Mouse (Mus musculus) MEL (cell line): ENCODE results near the gene Folr2.

Experiments
- CHD2 ChIP-seq: IDR thresholded peaks from 2 replicates; pipeline ENCODE4 v1.6.1; 2011; ENCODE audit warnings: low read length, improper control_type of control experiment
- E2F4 ChIP-seq: IDR thresholded peaks from 2 replicates; pipeline ENCODE4 v1.6.1; 2011; ENCODE audit warnings: low read depth, low read length, improper control_type of control experiment, borderline replicate concordance
- EP300 ChIP-seq, 2 experiments: IDR thresholded peaks; 2 replicates each; pipeline ENCODE4 v1.6.1; 2011; ENCODE audit warnings: improper control_type of control experiment in 2 of 2, low read length in 2 of 2, low read depth in 1 of 2, mild to moderate bottlenecking in 1 of 2
- MAZ ChIP-seq: IDR thresholded peaks from 2 replicates; pipeline ENCODE4 v1.6.1; 2012; ENCODE audit warnings: low read depth, mild to moderate bottlenecking, inconsistent platforms, low read length, improper control_type of control experiment
- MXI1 ChIP-seq: IDR thresholded peaks from 2 replicates; pipeline ENCODE4 v1.6.1; 2011; ENCODE audit warnings: mild to moderate bottlenecking, low read depth, low read length, improper control_type of control experiment
- NELFE ChIP-seq: IDR thresholded peaks from 2 replicates; pipeline ENCODE4 v1.6.1; 2011; ENCODE audit warnings: low read depth, low read length, improper control_type of control experiment
- POLR2A ChIP-seq, 2 experiments: IDR thresholded peaks; 2 replicates each; pipeline ENCODE4 v1.6.1; 2011 to 2012; ENCODE audit warnings: low read length in 2 of 2, mild to moderate bottlenecking in 2 of 2, control low read depth in 1 of 2, improper control_type of control experiment in 1 of 2, low read depth in 1 of 2, moderate library complexity in 1 of 2; ENCODE audit not compliant: control insufficient read depth in 1 of 2, insufficient read depth in 1 of 2, poor library complexity in 1 of 2
- POLR2AphosphoS2 ChIP-seq: IDR thresholded peaks from 2 replicates; pipeline ENCODE4 v1.6.1; 2011; ENCODE audit warnings: low read length, improper control_type of control experiment
- RAD21 ChIP-seq: IDR thresholded peaks from 2 replicates; pipeline ENCODE4 v1.6.1; 2011; ENCODE audit warnings: mild to moderate bottlenecking, low read depth, low read length, improper control_type of control experiment
- SIN3A ChIP-seq: IDR thresholded peaks from 2 replicates; pipeline ENCODE4 v1.6.1; 2012; ENCODE audit warnings: low read length, improper control_type of control experiment, inconsistent platforms
- USF2 ChIP-seq, 2 experiments: IDR thresholded peaks; 2 replicates each; pipeline ENCODE4 v1.6.1; 2011 to 2012; ENCODE audit warnings: improper control_type of control experiment in 2 of 2, low read length in 2 of 2, borderline replicate concordance in 1 of 2, inconsistent platforms in 1 of 2, low read depth in 1 of 2, mild to moderate bottlenecking in 1 of 2; ENCODE audit not compliant: insufficient read depth in 1 of 2
- ZC3H11A ChIP-seq: IDR thresholded peaks from 2 replicates; pipeline ENCODE4 v1.6.1; 2012; ENCODE audit warnings: low read depth, mild to moderate bottlenecking, inconsistent platforms, low read length, improper control_type of control experiment
- ZKSCAN1 ChIP-seq: IDR thresholded peaks from 2 replicates; pipeline ENCODE4 v1.6.1; 2012; ENCODE audit warnings: low read depth, mild to moderate bottlenecking, inconsistent platforms, low read length, improper control_type of control experiment, moderate library complexity

DNA sequence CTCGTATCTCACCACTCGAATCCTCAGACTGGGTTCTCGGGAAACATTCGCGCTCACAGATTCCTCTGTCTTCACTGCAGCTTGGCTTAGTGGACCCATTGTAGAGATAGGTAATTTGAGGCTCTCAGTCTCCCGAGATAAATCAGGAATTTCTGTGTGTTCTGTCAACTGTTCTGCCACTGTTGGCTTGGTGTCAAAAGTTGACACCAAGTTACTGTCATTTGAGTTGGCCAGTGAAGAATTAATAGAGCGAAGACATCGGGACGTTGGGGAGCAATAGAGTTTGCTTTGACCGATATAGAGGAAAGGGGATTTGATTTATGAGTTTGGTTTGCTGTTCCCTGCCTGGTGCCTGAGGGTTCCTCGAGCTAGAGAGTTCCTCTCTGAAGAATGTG is 49.3 kb upstream of the Folr2 start, which contains the start of gene Tomt:
- no peak for TF ChIP-seq ZKSCAN1
- no peak for TF ChIP-seq POLR2A (IDR thresholded peaks at IDR 0.05; ENCODE audit: control insufficient read depth in 1 of 2, insufficient read depth in 1 of 2, low read depth in 1 of 2, low read length in 2 of 2, poor library complexity in 1 of 2)
- TF ChIP-seq EP300 (IDR thresholded peaks at IDR 0.05; ENCODE audit: low read depth in 1 of 2, low read length in 2 of 2), result no peak
- TF ChIP-seq CHD2, result no peak
- TF ChIP-seq E2F4, result no peak
- no peak for TF ChIP-seq SIN3A
- TF ChIP-seq ZC3H11A, result no peak
- TF ChIP-seq MXI1, result no peak
- TF ChIP-seq POLR2AphosphoS2, result no peak
- TF ChIP-seq RAD21, result no peak
- TF ChIP-seq MAZ, result no peak
- no peak for TF ChIP-seq NELFE
- no peak for TF ChIP-seq USF2 (IDR thresholded peaks at IDR 0.05; ENCODE audit: borderline replicate concordance in 1 of 2, insufficient read depth in 1 of 2, low read depth in 1 of 2, low read length in 2 of 2)
